Mouse (Mus musculus) MEL (cell line): Measurements from ENCODE around the gene Ep400. TPM values are rescaled to one million over a fixed set of nuclear protein-coding genes. Genes with fewer than 3 reads are reported as not detected.
A peak's percentile ranks its signal among the peaks of the same experiment; 100 is the strongest.

Experiments
- DNase-seq: peaks from one replicate; pipeline ENCODE4 v3.0.0; 2011; ENCODE audit warnings: low read depth, low spot score
- H3K27ac ChIP-seq: 2 replicates; pipeline ENCODE4 v1.5.1; 2012; ENCODE audit warnings: low read depth, mild to moderate bottlenecking, control low read depth, low read length, moderate library complexity; ENCODE audit not compliant: control insufficient read depth
- H3K27me3 ChIP-seq, 2 experiments: fragments of 150-350 bp in 1 of 2; sonication (generic) in 1 of 2; 2 replicates each; pipeline ENCODE4 v1.6.1; 2012; ENCODE audit warnings: low read length in 2 of 2, mild to moderate bottlenecking in 2 of 2, improper control_type of control experiment in 1 of 2, moderate library complexity in 1 of 2; ENCODE audit not compliant: insufficient read depth in 2 of 2, control insufficient read depth in 1 of 2
- H3K36me3 ChIP-seq, 2 experiments: 2 replicates each; pipeline ENCODE4 v1.6.1; 2012 to 2014; ENCODE audit warnings: low read length in 2 of 2, improper control_type of control experiment in 1 of 2, inconsistent platforms in 1 of 2, mild to moderate bottlenecking in 1 of 2; ENCODE audit not compliant: insufficient read depth in 2 of 2, control insufficient read depth in 1 of 2
- H3K4me1 ChIP-seq, 2 experiments: fragments of 150-350 bp in 1 of 2; sonication (generic) in 1 of 2; 2 replicates each; pipeline ENCODE4 v1.6.1; 2012; ENCODE audit warnings: low read length in 2 of 2, improper control_type of control experiment in 1 of 2, mild to moderate bottlenecking in 1 of 2; ENCODE audit not compliant: insufficient read depth in 2 of 2, control insufficient read depth in 1 of 2
- H3K4me3 ChIP-seq, 2 experiments: fragments of 150-350 bp in 1 of 2; sonication (generic) in 1 of 2; 2 replicates each; pipeline ENCODE4 v1.5.1; 2012; ENCODE audit warnings: low read depth in 2 of 2, low read length in 2 of 2, mild to moderate bottlenecking in 2 of 2, moderate library complexity in 2 of 2, control low read depth in 1 of 2, improper control_type of control experiment in 1 of 2; ENCODE audit not compliant: control insufficient read depth in 1 of 2, insufficient read depth in 1 of 2
- H3K79me2 ChIP-seq: 2 replicates; pipeline ENCODE4 v1.6.1; 2012; ENCODE audit warnings: mild to moderate bottlenecking, low read length, moderate library complexity; ENCODE audit not compliant: control insufficient read depth, poor library complexity, insufficient read depth
- H3K9ac ChIP-seq: 2 replicates; pipeline ENCODE4 v1.6.1; 2012; ENCODE audit warnings: low read depth, mild to moderate bottlenecking, control low read depth, low read length, moderate library complexity; ENCODE audit not compliant: control insufficient read depth, poor library complexity, severe bottlenecking
- H3K9me3 ChIP-seq: fragments of 150-350 bp; sonication (generic); replicated peaks from 2 replicates; pipeline ENCODE4 v1.6.1; 2012; ENCODE audit warnings: mild to moderate bottlenecking, low read length, improper control_type of control experiment, moderate library complexity; ENCODE audit not compliant: insufficient read depth
- BHLHE40 ChIP-seq: IDR thresholded peaks from 2 replicates; pipeline ENCODE4 v1.6.1; 2012; ENCODE audit warnings: low read depth, mild to moderate bottlenecking, inconsistent platforms, low read length, improper control_type of control experiment, borderline replicate concordance
- CHD1 ChIP-seq: IDR thresholded peaks from 2 replicates; pipeline ENCODE4 v1.6.1; 2012; ENCODE audit warnings: low read depth, mild to moderate bottlenecking, inconsistent platforms, low read length, improper control_type of control experiment
- CHD2 ChIP-seq: IDR thresholded peaks from 2 replicates; pipeline ENCODE4 v1.6.1; 2011; ENCODE audit warnings: low read length, improper control_type of control experiment
- CTCF ChIP-seq, 3 experiments: IDR thresholded peaks in 2 of 3; conservative IDR thresholded peaks in 1 of 3; 2 replicates each; pipeline ENCODE4 v1.5.1; 2011 to 2012; ENCODE audit warnings: low read length in 3 of 3, low read depth in 2 of 3, mild to moderate bottlenecking in 2 of 3, improper control_type of control experiment in 1 of 3, inconsistent platforms in 1 of 3, mixed read lengths in 1 of 3, moderate library complexity in 1 of 3; ENCODE audit not compliant: control insufficient read depth in 1 of 3, insufficient read depth in 1 of 3, poor library complexity in 1 of 3, severe bottlenecking in 1 of 3
- E2F4 ChIP-seq: IDR thresholded peaks from 2 replicates; pipeline ENCODE4 v1.6.1; 2011; ENCODE audit warnings: low read depth, low read length, improper control_type of control experiment, borderline replicate concordance
- EP300 ChIP-seq, 2 experiments: IDR thresholded peaks; 2 replicates each; pipeline ENCODE4 v1.6.1; 2011; ENCODE audit warnings: improper control_type of control experiment in 2 of 2, low read length in 2 of 2, low read depth in 1 of 2, mild to moderate bottlenecking in 1 of 2
- ETS1 ChIP-seq: IDR thresholded peaks from 2 replicates; pipeline ENCODE4 v1.6.1; 2012; ENCODE audit warnings: low read depth, mild to moderate bottlenecking, inconsistent platforms, low read length, improper control_type of control experiment, moderate library complexity
- GABPA ChIP-seq: IDR thresholded peaks from 2 replicates; pipeline ENCODE4 v1.6.1; 2012; ENCODE audit warnings: low read depth, mild to moderate bottlenecking, inconsistent platforms, low read length, improper control_type of control experiment, moderate library complexity
- GATA1 ChIP-seq: IDR thresholded peaks from 2 replicates; pipeline ENCODE4 v1.6.1; 2011; ENCODE audit warnings: low read depth, low read length, improper control_type of control experiment
- JUND ChIP-seq: IDR thresholded peaks from 2 replicates; pipeline ENCODE4 v1.6.1; 2011; ENCODE audit warnings: low read depth, mild to moderate bottlenecking, improper control_type of control experiment, low read length
- KAT2A ChIP-seq: conservative IDR thresholded peaks from 2 replicates; pipeline ENCODE4 v1.6.1; 2012; ENCODE audit warnings: low read depth, low read length, improper control_type of control experiment, inconsistent platforms
- MAFK ChIP-seq: IDR thresholded peaks from 2 replicates; pipeline ENCODE4 v1.6.1; 2011; ENCODE audit warnings: low read depth, mild to moderate bottlenecking, low read length, improper control_type of control experiment, borderline replicate concordance
- MAX ChIP-seq: IDR thresholded peaks from 2 replicates; pipeline ENCODE4 v1.6.1; 2011; ENCODE audit warnings: low read length, improper control_type of control experiment
- MAZ ChIP-seq: IDR thresholded peaks from 2 replicates; pipeline ENCODE4 v1.6.1; 2012; ENCODE audit warnings: low read depth, mild to moderate bottlenecking, inconsistent platforms, low read length, improper control_type of control experiment
- MEF2A ChIP-seq: IDR thresholded peaks from 2 replicates; pipeline ENCODE4 v1.6.1; 2014; ENCODE audit warnings: low read depth, mild to moderate bottlenecking, inconsistent platforms, low read length, improper control_type of control experiment; ENCODE audit not compliant: poor library complexity, insufficient replicate concordance, severe bottlenecking; ENCODE audit errors: extremely low read depth
- MYB ChIP-seq: IDR thresholded peaks from 2 replicates; pipeline ENCODE4 v1.6.1; 2011; ENCODE audit warnings: mild to moderate bottlenecking, low read depth, low read length, improper control_type of control experiment
- MYC ChIP-seq: IDR thresholded peaks from 2 replicates; pipeline ENCODE4 v1.6.1; 2011; ENCODE audit warnings: low read depth, mild to moderate bottlenecking, low read length, improper control_type of control experiment, moderate library complexity
- NELFE ChIP-seq: IDR thresholded peaks from 2 replicates; pipeline ENCODE4 v1.6.1; 2011; ENCODE audit warnings: low read depth, low read length, improper control_type of control experiment
- NRF1 ChIP-seq: IDR thresholded peaks from 2 replicates; pipeline ENCODE4 v1.6.1; 2014; ENCODE audit warnings: low read depth, mild to moderate bottlenecking, inconsistent platforms, low read length, improper control_type of control experiment, moderate library complexity; ENCODE audit not compliant: poor library complexity, insufficient read depth, severe bottlenecking
- POLR2A ChIP-seq, 2 experiments: IDR thresholded peaks; 2 replicates each; pipeline ENCODE4 v1.6.1; 2011 to 2012; ENCODE audit warnings: low read length in 2 of 2, mild to moderate bottlenecking in 2 of 2, control low read depth in 1 of 2, improper control_type of control experiment in 1 of 2, low read depth in 1 of 2, moderate library complexity in 1 of 2; ENCODE audit not compliant: control insufficient read depth in 1 of 2, insufficient read depth in 1 of 2, poor library complexity in 1 of 2
- POLR2AphosphoS2 ChIP-seq: IDR thresholded peaks from 2 replicates; pipeline ENCODE4 v1.6.1; 2011; ENCODE audit warnings: low read length, improper control_type of control experiment
- POLR2AphosphoS5 ChIP-seq: IDR thresholded peaks from 2 replicates; pipeline ENCODE4 v1.6.1; 2012; ENCODE audit warnings: low read depth, borderline replicate concordance, mild to moderate bottlenecking, inconsistent platforms, low read length, moderate library complexity, mixed read lengths
- RAD21 ChIP-seq: IDR thresholded peaks from 2 replicates; pipeline ENCODE4 v1.6.1; 2011; ENCODE audit warnings: mild to moderate bottlenecking, low read depth, low read length, improper control_type of control experiment
- RCOR1 ChIP-seq: IDR thresholded peaks from 2 replicates; pipeline ENCODE4 v1.6.1; 2012; ENCODE audit warnings: low read depth, mild to moderate bottlenecking, inconsistent platforms, low read length, improper control_type of control experiment
- SIN3A ChIP-seq: IDR thresholded peaks from 2 replicates; pipeline ENCODE4 v1.6.1; 2012; ENCODE audit warnings: low read length, improper control_type of control experiment, inconsistent platforms
- SMC3 ChIP-seq: IDR thresholded peaks from 2 replicates; pipeline ENCODE4 v1.6.1; 2011; ENCODE audit warnings: low read depth, low read length, improper control_type of control experiment
- TAL1 ChIP-seq: IDR thresholded peaks from 2 replicates; pipeline ENCODE4 v1.6.1; 2012; ENCODE audit warnings: mild to moderate bottlenecking, inconsistent platforms, low read length, moderate library complexity, mixed read lengths
- TBP ChIP-seq: IDR thresholded peaks from 2 replicates; pipeline ENCODE4 v1.8.0; 2011; ENCODE audit warnings: low read depth, low read length, improper control_type of control experiment
- UBTF ChIP-seq: IDR thresholded peaks from 2 replicates; pipeline ENCODE4 v1.6.1; 2012; ENCODE audit warnings: low read depth, mild to moderate bottlenecking, inconsistent platforms, low read length, improper control_type of control experiment, moderate library complexity, borderline replicate concordance; ENCODE audit not compliant: insufficient read depth
- USF1 ChIP-seq: IDR thresholded peaks from 2 replicates; pipeline ENCODE4 v1.6.1; 2014; ENCODE audit warnings: low read depth, mild to moderate bottlenecking, inconsistent platforms, low read length, improper control_type of control experiment, moderate library complexity
- USF2 ChIP-seq, 2 experiments: IDR thresholded peaks; 2 replicates each; pipeline ENCODE4 v1.6.1; 2011 to 2012; ENCODE audit warnings: improper control_type of control experiment in 2 of 2, low read length in 2 of 2, borderline replicate concordance in 1 of 2, inconsistent platforms in 1 of 2, low read depth in 1 of 2, mild to moderate bottlenecking in 1 of 2; ENCODE audit not compliant: insufficient read depth in 1 of 2
- ZC3H11A ChIP-seq: IDR thresholded peaks from 2 replicates; pipeline ENCODE4 v1.6.1; 2012; ENCODE audit warnings: low read depth, mild to moderate bottlenecking, inconsistent platforms, low read length, improper control_type of control experiment
- ZKSCAN1 ChIP-seq: IDR thresholded peaks from 2 replicates; pipeline ENCODE4 v1.6.1; 2012; ENCODE audit warnings: low read depth, mild to moderate bottlenecking, inconsistent platforms, low read length, improper control_type of control experiment, moderate library complexity
- ZMIZ1 ChIP-seq: IDR thresholded peaks from 2 replicates; pipeline ENCODE4 v1.6.1; 2012; ENCODE audit warnings: low read depth, mild to moderate bottlenecking, inconsistent platforms, low read length, improper control_type of control experiment, moderate library complexity
- ZNF384 ChIP-seq: IDR thresholded peaks from 2 replicates; pipeline ENCODE4 v1.6.1; 2012; ENCODE audit warnings: low read depth, mild to moderate bottlenecking, inconsistent platforms, low read length, improper control_type of control experiment
- polyA plus RNA-seq, 2 experiments: library from polyadenylated mRNA; stranded (reverse) in 1 of 2; unstranded in 1 of 2; fragments of >175 nt in 1 of 2; fragments of >200 nt in 1 of 2; gene quantifications; 2 replicates each; pipeline versions ENCODE4 v1.2.1 to v1.2.4; 2012; ENCODE audit warnings: low replicate concordance in 2 of 2, low read depth in 1 of 2; ENCODE audit not compliant: insufficient read length in 2 of 2, insufficient read depth in 1 of 2, missing spikeins in 1 of 2
- total RNA-seq: library from RNA; depleted of rRNA; stranded (reverse); fragments of 300-350 nt; gene quantifications from 2 replicates; pipeline ENCODE4 v1.2.3, GENCODE M21; 2012

Ep400 gene
- total and polyA plus RNA-seq, 3 experiments = 21.5 to 96.8 (median 27.2) TPM

- peaks cover 0 to 11% of the 10 kb centered on the region in 2 experiments; a peak in 2 of 4 replicates for H3K4me1 ChIP-seq
- H3K9ac ChIP-seq = peak within 1 kb of the TSS; percentile 88
- H3K79me2 ChIP-seq = peaks cover 30% of the 10 kb centered on the region
- peak; percentile 97 for DNase-seq
- 0 out of 2 replicates have a peak within 1 kb of the TSS, but pooled peaks have one; percentile 12 for H3K27ac ChIP-seq
- H3K27me3 ChIP-seq = no peaks in the 10 kb centered on the region
- H3K4me3 ChIP-seq = peak within 1 kb of the TSS; percentile 75 to 91
- no peaks in the 10 kb centered on the region for H3K9me3 ChIP-seq
- peaks cover 5 to 10% of the 10 kb centered on the region in 2 experiments for H3K36me3 ChIP-seq
- TF ChIP-seq USF2 (IDR thresholded peaks at IDR 0.05; ENCODE audit: borderline replicate concordance in 1 of 2, insufficient read depth in 1 of 2, low read depth in 1 of 2, low read length in 2 of 2) = no peak
- TF ChIP-seq MYC = peak; percentile 86
- no peak for TF ChIP-seq CHD2
- peak; percentile 31; the same call in 1 of the 2 replicates for TF ChIP-seq GABPA
- no peak for TF ChIP-seq ZKSCAN1
- peak; percentile 55; the same call in 1 of the 2 replicates for TF ChIP-seq ZC3H11A
- peak; percentile 87 to 96 for TF ChIP-seq POLR2A (IDR thresholded peaks at IDR 0.05; ENCODE audit: control insufficient read depth in 1 of 2, insufficient read depth in 1 of 2, low read depth in 1 of 2, low read length in 2 of 2, poor library complexity in 1 of 2)
- no peak for TF ChIP-seq NRF1
- no peak for TF ChIP-seq GATA1
- TF ChIP-seq NELFE = peak; percentile 89
- no peak for TF ChIP-seq SMC3
- TF ChIP-seq BHLHE40 = no peak; the same call in 1 of the 2 replicates
- TF ChIP-seq MAZ = peak; percentile 88; the same call in 1 of the 2 replicates
- no peak for TF ChIP-seq RAD21
- no peak for TF ChIP-seq E2F4
- TF ChIP-seq TAL1 = no peak
- TF ChIP-seq MAFK = no peak
- TF ChIP-seq CTCF (IDR thresholded peaks at IDR 0.05 in 2 of 3, conservative IDR thresholded peaks at IDR 0.05 in 1 of 3; ENCODE audit: control insufficient read depth in 1 of 3, insufficient read depth in 1 of 3, low read depth in 2 of 3, low read length in 3 of 3, poor library complexity in 1 of 3, severe bottlenecking in 1 of 3) = no peak
- no peak for TF ChIP-seq RCOR1
- TF ChIP-seq MYB = no peak
- peak; percentile 97 for TF ChIP-seq SIN3A
- TF ChIP-seq KAT2A = peak; percentile 77
- peak; percentile 72 for TF ChIP-seq POLR2AphosphoS2
- no peak for TF ChIP-seq ZNF384
- no peak for TF ChIP-seq MEF2A
- TF ChIP-seq EP300 (IDR thresholded peaks at IDR 0.05; ENCODE audit: low read depth in 1 of 2, low read length in 2 of 2) = no peak
- peak; percentile 50; the same call in 1 of the 2 replicates for TF ChIP-seq ETS1
- no peak for TF ChIP-seq JUND
- peak; percentile 91 for TF ChIP-seq MAX
- TF ChIP-seq CHD1 = no peak
- peak; percentile 52; the same call in 1 of the 2 replicates for TF ChIP-seq USF1
- TF ChIP-seq TBP = peak; percentile 70; the same call in 1 of the 2 replicates
- no peak for TF ChIP-seq POLR2AphosphoS5
- no peak for TF ChIP-seq UBTF
- TF ChIP-seq ZMIZ1 = no peak
Measured at GRCm38 (mm10) chr5:110652719-110653648, 117.5 kb downstream of the Ep400 start, which contains the start of the genes Noc4l and Ddx51. Noc4l (minus strand) TSS chr5:110653417. Ddx51 (plus strand) TSS chr5:110653451.
